Mouse (Mus musculus) lung, adult 2 months (tissue): ENCODE measurements around the gene Gm42742.

ENCODE experiments used
- CTCF ChIP-seq: fragments of 200-500 bp; IDR thresholded peaks from 2 replicates; pipeline ENCODE4 v1.5.1; 2011; ENCODE audit warnings: mild to moderate bottlenecking, low read length, control low read depth; ENCODE audit not compliant: insufficient read depth
- POLR2A ChIP-seq: fragments of 200-500 bp; IDR thresholded peaks from 2 replicates; pipeline ENCODE4 v1.6.1; 2011; ENCODE audit warnings: low read depth, mild to moderate bottlenecking, control low read depth, low read length, borderline replicate concordance; ENCODE audit errors: extremely low read depth

DNA sequence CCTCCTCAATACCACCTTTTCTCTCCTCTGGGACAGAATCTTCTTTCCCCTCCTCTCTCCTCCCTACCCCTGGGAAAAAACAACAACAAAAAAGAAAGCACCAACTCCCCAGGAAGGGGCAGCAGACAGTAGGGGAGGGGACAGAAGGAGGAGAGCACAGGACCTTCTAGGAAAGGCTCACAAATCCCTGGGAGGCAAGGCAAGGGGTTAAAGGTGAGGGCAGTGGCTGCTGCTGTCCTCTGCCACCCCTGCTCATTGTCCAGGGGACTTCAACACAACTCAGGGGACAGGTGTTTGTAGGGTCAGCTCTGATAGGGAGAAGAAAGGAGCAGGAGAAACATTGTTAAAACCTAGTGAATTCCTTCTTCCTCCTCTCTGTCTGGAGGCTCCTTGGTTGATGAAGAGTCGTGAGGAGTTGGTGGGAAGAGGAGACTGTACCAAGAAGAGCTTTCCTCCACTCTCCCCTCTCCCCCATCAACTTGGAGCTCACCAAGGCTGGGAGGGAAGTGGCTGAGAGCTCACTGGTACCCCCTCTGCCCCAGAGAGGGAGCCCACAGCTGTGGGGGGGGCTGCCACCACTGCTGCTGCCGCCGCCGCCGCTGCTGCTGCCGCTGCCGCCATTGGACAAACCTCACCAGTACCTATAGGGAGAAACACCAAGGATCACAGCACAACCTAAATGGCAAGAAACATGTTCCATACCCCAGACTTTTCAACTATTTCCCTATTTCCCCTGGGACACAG is 1.8 kb upstream of the Gm42742 start:
- TF ChIP-seq CTCF = no peak
- TF ChIP-seq POLR2A = no peak
